Mouse (Mus musculus): ENCODE data around the gene Lpar1. TPM values are rescaled to one million over a fixed set of nuclear protein-coding genes. Genes with fewer than 3 reads are reported as not detected.

The Lpar1 gene
- polyA plus RNA-seq, 1 experiment from 2014 or later: 37.4 TPM

DNA sequence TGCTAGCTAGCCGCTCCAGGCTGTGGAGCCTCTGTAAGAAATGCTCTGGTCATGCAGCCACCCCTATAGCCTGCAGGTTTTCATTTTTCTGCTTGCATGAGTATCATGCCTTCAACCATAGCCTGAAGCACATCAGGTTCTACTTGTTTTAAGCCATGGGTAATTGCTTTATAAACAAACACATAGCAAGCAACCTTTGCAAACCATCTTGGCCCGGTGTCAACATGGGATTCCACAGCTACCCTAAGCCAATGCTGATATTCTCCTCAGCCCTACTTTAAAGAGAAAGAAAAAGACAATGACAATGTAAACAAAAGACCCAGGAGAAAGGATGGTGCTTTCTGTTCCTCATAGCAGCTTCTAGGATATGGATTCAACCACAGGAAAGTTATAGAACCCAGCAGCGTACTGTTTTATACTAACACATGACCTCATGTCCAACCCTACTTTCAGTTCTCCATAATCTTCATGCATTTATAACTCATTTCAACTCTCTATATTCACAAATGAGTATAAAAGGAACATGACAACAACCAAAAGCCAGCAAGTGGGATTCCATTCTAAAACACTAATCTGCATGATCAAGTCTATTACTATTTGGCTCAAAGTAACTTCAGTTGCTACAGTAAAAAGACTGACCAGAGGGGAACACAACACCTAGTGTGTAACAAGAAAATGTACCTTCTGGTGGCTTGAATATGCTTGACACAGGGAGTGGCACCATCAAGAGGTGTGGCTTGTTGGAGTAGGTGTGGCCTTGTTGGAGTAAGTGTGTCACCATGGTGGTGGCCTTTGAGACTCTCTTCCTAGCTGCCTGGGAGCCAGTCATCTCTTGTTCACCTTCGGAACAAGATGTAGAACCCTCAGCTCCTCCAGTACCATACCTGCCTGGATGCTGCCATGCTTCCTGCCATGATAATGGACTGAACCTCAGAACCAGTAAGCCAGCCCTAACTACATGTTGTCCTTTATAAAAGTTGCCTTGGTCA lies 46.9 kb downstream of the Lpar1 start:
- ATAC-seq (ENCODE audit: low FRiP score, low TSS enrichment): no peak
- WGBS: 97% methylated on average over 4 of the region's 4 CpGs
- Histone ChIP-seq H3K9ac (ENCODE audit: low read depth, low read length) (no peak overlapping the region), H3K36me3 (ENCODE audit: control insufficient read depth, insufficient read depth, low read length) (no peaks in the 10 kb centered on the region), H3K4me3 (ENCODE audit: low read length) (no peak overlapping the region), H3K27ac (ENCODE audit: low read depth, low read length) (no peak overlapping the region), H3K9me3 (ENCODE audit: control insufficient read depth, low read length) (no peaks in the 10 kb centered on the region), H3K4me1 (ENCODE audit: control insufficient read depth, insufficient read depth, low read length) (peaks cover 8% of the 10 kb centered on the region; the same call in 1 of the 2 replicates), H3K27me3 (ENCODE audit: control insufficient read depth, insufficient read depth, low read length) (no peaks in the 10 kb centered on the region), H3K4me2 (replicated peaks; ENCODE audit: low read depth, low read length) (no peak overlapping the region)

DNA sequence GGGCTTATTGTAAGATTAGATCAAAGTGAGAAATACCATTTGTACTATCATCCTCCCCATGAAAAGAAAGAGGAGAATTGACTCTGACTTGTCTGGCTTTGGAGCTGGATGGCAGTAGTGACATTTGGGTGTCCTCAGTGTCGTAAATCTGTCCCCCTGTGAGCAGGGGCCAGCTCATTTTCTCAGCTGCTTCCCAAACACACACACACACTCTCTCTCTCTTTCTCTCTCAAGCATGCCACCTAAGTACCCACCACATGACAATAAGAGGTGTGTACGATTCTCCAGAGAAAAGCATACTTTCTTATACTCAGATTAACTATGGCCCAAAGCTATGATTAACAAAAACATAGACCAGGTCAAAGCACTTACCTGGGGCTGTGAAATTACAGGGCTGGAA lies 49.4 kb downstream of the Lpar1 start:
- Histone ChIP-seq H3K27me3 (ENCODE audit: control insufficient read depth, insufficient read depth, low read length) (no peaks in the 10 kb centered on the region), H3K36me3 (ENCODE audit: control insufficient read depth, insufficient read depth, low read length) (no peaks in the 10 kb centered on the region), H3K4me1 (ENCODE audit: control insufficient read depth, insufficient read depth, low read length) (peaks cover 8% of the 10 kb centered on the region; the same call in 1 of the 2 replicates), H3K4me2 (replicated peaks; ENCODE audit: low read depth, low read length) (no peak overlapping the region), H3K9ac (ENCODE audit: low read depth, low read length) (no peak overlapping the region), H3K4me3 (ENCODE audit: low read length) (no peak overlapping the region), H3K27ac (ENCODE audit: low read depth, low read length) (no peak overlapping the region), H3K9me3 (ENCODE audit: control insufficient read depth, low read length) (no peaks in the 10 kb centered on the region)
- WGBS: 53% methylated on average over 2 of the region's 2 CpGs
- peak; percentile 53; the same call in 1 of the 2 replicates for ATAC-seq (ENCODE audit: low FRiP score, low TSS enrichment)

DNA sequence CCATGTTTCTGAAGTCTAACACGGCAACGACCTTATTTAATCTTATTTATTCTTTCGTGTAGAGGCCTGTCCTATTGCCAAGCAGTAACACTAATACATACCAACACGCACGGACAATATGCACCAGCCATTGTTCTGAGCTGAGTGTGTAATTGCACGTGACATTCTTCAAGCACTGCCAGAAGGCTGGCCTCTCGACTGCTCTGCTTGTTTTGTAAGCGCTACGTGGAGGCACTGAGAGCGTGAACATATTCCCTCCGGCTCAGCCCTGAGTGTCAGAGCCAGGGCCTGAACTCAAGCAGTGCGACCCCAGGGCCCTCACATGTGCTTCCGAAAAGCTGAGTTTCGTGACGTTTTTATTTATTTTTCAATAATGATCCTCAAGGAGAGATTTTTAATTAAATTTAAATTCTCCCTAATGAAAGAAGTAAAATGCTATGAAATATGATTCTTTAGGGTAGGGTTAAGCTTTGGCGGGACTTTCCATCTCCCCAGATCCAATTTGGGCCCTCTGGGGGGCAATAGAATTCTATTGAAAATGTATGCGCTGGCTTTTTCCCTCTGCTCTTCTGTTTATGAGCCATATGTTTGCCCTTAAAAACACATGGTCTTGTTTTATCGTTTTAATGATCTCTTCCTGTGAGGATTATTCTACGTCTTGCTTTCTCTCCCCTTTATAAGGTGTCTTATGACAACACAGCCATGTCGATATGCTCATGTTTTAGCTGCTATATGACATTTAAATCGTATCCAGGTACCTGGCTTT lies 52.5 kb downstream of the Lpar1 start:
- H3K27ac ChIP-seq (ENCODE audit: low read depth, low read length): no peak overlapping the region
- no peaks in the 10 kb centered on the region for H3K9me3 ChIP-seq (ENCODE audit: control insufficient read depth, low read length)
- no peak overlapping the region for H3K4me3 ChIP-seq (ENCODE audit: low read length)
- 69% methylated on average over 21 of the region's 21 CpGs for WGBS
- H3K4me1 ChIP-seq (ENCODE audit: control insufficient read depth, insufficient read depth, low read length): peaks cover 9% of the 10 kb centered on the region; the same call in 1 of the 2 replicates
- H3K36me3 ChIP-seq (ENCODE audit: control insufficient read depth, insufficient read depth, low read length): no peaks in the 10 kb centered on the region
- ATAC-seq (ENCODE audit: low FRiP score, low TSS enrichment): no peak
- no peaks in the 10 kb centered on the region for H3K27me3 ChIP-seq (ENCODE audit: control insufficient read depth, insufficient read depth, low read length)
- no peak overlapping the region for H3K4me2 ChIP-seq (replicated peaks; ENCODE audit: low read depth, low read length)
- H3K9ac ChIP-seq (ENCODE audit: low read depth, low read length): no peak overlapping the region

DNA sequence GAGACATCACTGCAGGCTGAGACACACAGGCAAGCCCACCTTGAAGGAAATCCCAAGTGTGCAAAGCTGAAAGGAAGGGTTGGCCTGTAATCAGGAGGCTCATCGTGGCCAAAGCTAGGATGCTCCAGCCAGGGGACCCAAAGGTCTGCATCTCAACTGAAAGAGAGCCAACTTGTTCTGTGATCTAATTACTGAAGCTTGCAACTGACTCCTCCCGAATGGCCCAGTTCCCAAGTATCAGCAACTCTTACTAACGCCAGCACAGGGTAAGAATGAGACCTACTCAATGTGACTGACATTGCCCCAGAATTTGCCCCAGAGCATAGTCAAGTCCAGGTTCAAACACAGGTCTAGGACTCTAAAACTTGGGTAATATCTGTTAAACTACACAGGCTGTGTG lies 53.9 kb downstream of the Lpar1 start:
- Histone ChIP-seq H3K9me3 (ENCODE audit: control insufficient read depth, low read length) (no peaks in the 10 kb centered on the region), H3K4me2 (replicated peaks; ENCODE audit: low read depth, low read length) (no peak overlapping the region)

DNA sequence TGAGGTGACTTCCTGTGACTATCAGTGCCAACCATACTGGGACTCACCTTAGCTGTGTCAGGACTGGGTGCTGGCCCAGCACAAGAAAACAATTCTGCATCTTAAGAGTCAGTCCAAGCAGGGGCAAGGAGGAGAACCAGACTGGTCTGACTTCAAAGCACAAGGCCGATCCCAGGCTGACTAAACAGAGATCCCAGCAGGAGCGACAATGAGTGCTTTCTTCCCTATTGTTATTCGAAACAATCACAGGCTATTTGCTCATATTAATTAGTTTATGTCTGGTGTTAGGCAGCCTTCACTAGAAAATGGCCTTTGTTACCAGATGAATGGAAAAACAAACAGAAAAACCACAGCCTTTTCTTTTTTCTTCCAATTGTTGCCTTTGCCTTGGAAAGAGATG lies 54.5 kb downstream of the Lpar1 start:
- Histone ChIP-seq H3K4me2 (replicated peaks; ENCODE audit: low read depth, low read length) (no peak overlapping the region), H3K36me3 (ENCODE audit: control insufficient read depth, insufficient read depth, low read length) (no peaks in the 10 kb centered on the region), H3K9ac (ENCODE audit: low read depth, low read length) (no peak overlapping the region), H3K4me3 (ENCODE audit: low read length) (no peak overlapping the region), H3K27ac (ENCODE audit: low read depth, low read length) (no peak overlapping the region), H3K4me1 (ENCODE audit: control insufficient read depth, insufficient read depth, low read length) (0 out of 2 replicates have a peak, but pooled peaks cover 4% of the 10 kb centered on the region), H3K9me3 (ENCODE audit: control insufficient read depth, low read length) (no peaks in the 10 kb centered on the region), H3K27me3 (ENCODE audit: control insufficient read depth, insufficient read depth, low read length) (no peaks in the 10 kb centered on the region)
- 67% methylated on average over 3 of the region's 3 CpGs for whole genome bisulfite sequencing
- ATAC-seq (ENCODE audit: low FRiP score, low TSS enrichment): no peak

More for the DNA sequence above, 53.9 kb downstream of the Lpar1 start:
- no peak overlapping the region for H3K27ac ChIP-seq (ENCODE audit: low read depth, low read length)
- ATAC-seq (ENCODE audit: low FRiP score, low TSS enrichment): no peak
- H3K36me3 ChIP-seq (ENCODE audit: control insufficient read depth, insufficient read depth, low read length): no peaks in the 10 kb centered on the region
- no peaks in the 10 kb centered on the region for H3K27me3 ChIP-seq (ENCODE audit: control insufficient read depth, insufficient read depth, low read length)
- 0 out of 2 replicates have a peak, but pooled peaks cover 4% of the 10 kb centered on the region for H3K4me1 ChIP-seq (ENCODE audit: control insufficient read depth, insufficient read depth, low read length)
- WGBS: 73% methylated on average over 3 of the region's 3 CpGs
- H3K4me3 ChIP-seq (ENCODE audit: low read length): no peak overlapping the region
- H3K9ac ChIP-seq (ENCODE audit: low read depth, low read length): no peak overlapping the region

- no peaks in the 10 kb centered on the region for H3K36me3 ChIP-seq (ENCODE audit: control insufficient read depth, insufficient read depth, low read length)
Measured at GRCm38 (mm10) chr4:58498734-58499133, 55.0 kb downstream of the Lpar1 start.

DNA sequence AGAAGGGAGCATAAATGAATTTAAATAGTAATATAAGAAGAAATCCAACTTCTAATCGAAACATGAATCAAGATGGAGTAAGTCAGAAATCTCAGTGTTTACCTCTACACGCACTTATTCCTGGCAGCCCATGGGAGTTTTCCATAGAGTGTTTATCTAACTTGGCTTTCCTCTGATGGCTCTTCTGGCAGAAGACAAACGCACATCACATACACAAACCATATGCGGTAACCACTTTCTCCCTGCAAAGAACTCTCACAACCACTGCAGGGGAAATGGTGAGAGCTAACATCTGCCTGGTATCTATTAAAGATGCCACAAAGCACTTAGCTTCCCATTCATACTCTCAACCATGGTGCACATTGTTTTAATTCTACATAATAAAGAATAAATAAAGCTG lies 56.4 kb downstream of the Lpar1 start:
- Histone ChIP-seq H3K27me3 (ENCODE audit: control insufficient read depth, insufficient read depth, low read length) (no peaks in the 10 kb centered on the region), H3K4me3 (ENCODE audit: low read length) (no peak overlapping the region), H3K36me3 (ENCODE audit: control insufficient read depth, insufficient read depth, low read length) (no peaks in the 10 kb centered on the region), H3K27ac (ENCODE audit: low read depth, low read length) (no peak overlapping the region), H3K9ac (ENCODE audit: low read depth, low read length) (no peak overlapping the region), H3K4me1 (ENCODE audit: control insufficient read depth, insufficient read depth, low read length) (0 out of 2 replicates have a peak, but pooled peaks cover 4% of the 10 kb centered on the region), H3K4me2 (replicated peaks; ENCODE audit: low read depth, low read length) (no peak overlapping the region), H3K9me3 (ENCODE audit: control insufficient read depth, low read length) (no peaks in the 10 kb centered on the region)
- no peak for ATAC-seq (ENCODE audit: low FRiP score, low TSS enrichment)
- WGBS: 55% methylated on average over 4 of the region's 4 CpGs

More at GRCm38 (mm10) chr4:58498734-58499133, 55.0 kb downstream of the Lpar1 start:
- ATAC-seq (ENCODE audit: low FRiP score, low TSS enrichment): no peak
- Histone ChIP-seq H3K27ac (ENCODE audit: low read depth, low read length) (no peak overlapping the region), H3K4me2 (replicated peaks; ENCODE audit: low read depth, low read length) (no peak overlapping the region), H3K27me3 (ENCODE audit: control insufficient read depth, insufficient read depth, low read length) (no peaks in the 10 kb centered on the region), H3K4me3 (ENCODE audit: low read length) (no peak overlapping the region), H3K9me3 (ENCODE audit: control insufficient read depth, low read length) (no peaks in the 10 kb centered on the region), H3K9ac (ENCODE audit: low read depth, low read length) (no peak overlapping the region), H3K4me1 (ENCODE audit: control insufficient read depth, insufficient read depth, low read length) (0 out of 2 replicates have a peak, but pooled peaks cover 4% of the 10 kb centered on the region)
- 64% methylated on average over 6 of the region's 6 CpGs for WGBS

- Histone ChIP-seq H3K4me2 (replicated peaks; ENCODE audit: low read depth, low read length) (no peak overlapping the region), H3K4me1 (ENCODE audit: control insufficient read depth, insufficient read depth, low read length) (0 out of 2 replicates have a peak, but pooled peaks cover 4% of the 10 kb centered on the region), H3K9me3 (ENCODE audit: control insufficient read depth, low read length) (no peaks in the 10 kb centered on the region), H3K27me3 (ENCODE audit: control insufficient read depth, insufficient read depth, low read length) (no peaks in the 10 kb centered on the region), H3K27ac (ENCODE audit: low read depth, low read length) (no peak overlapping the region), H3K9ac (ENCODE audit: low read depth, low read length) (no peak overlapping the region), H3K36me3 (ENCODE audit: control insufficient read depth, insufficient read depth, low read length) (no peaks in the 10 kb centered on the region), H3K4me3 (ENCODE audit: low read length) (no peak overlapping the region)
- ATAC-seq (ENCODE audit: low FRiP score, low TSS enrichment): no peak
- 54% methylated on average over 8 of the region's 8 CpGs for WGBS
Measured at GRCm38 (mm10) chr4:58496743-58497142, 57.0 kb downstream of the Lpar1 start.

All from kidney, embryonic 14.5 days (tissue).